Mouse (Mus musculus): Measurements from ENCODE around the gene Cdk20. TPM values are rescaled to one million over a fixed set of nuclear protein-coding genes. Genes with fewer than 3 reads are reported as not detected.

Cdk20 gene
- polyA plus RNA-seq, 1 experiment from 2014 or later = 8.6 TPM

Other genes with a start within 250 kb of the Cdk20 start
- 7.7 and 8.8 TPM in 2 replicates for gene Cdc14b, start 157.0 kb upstream of the Cdk20 start, polyA plus RNA-seq (2014; fragmentation: Nextera tagmentation; extraction: Ambion mirVana)
- gene Aaed1, start 119.6 kb upstream of the Cdk20 start, polyA plus RNA-seq (2014; fragmentation: Nextera tagmentation; extraction: Ambion mirVana) = 19.5 and 21.4 TPM in 2 replicates
- gene Ctsl, start 61.4 kb upstream of the Cdk20 start, polyA plus RNA-seq (2014; fragmentation: Nextera tagmentation; extraction: Ambion mirVana) = 142 and 147 TPM in 2 replicates
- gene Fam240b, start 65.5 kb downstream of the Cdk20 start, polyA plus RNA-seq (2014; fragmentation: Nextera tagmentation; extraction: Ambion mirVana) = not detected in 2 replicates